Mouse (Mus musculus): Measurements from ENCODE around the gene Spata2. TPM values are rescaled to one million over a fixed set of nuclear protein-coding genes. Genes with fewer than 3 reads are reported as not detected.

The Spata2 gene
- polyA plus RNA-seq, 1 experiment from 2014 or later = 15.6 TPM

- Histone ChIP-seq H3K27me3 (ENCODE audit: control insufficient read depth, insufficient read depth, low read length) (no peaks in the 10 kb centered on the region), H3K4me2 (peak overlapping the region; percentile 73), H3K4me3 (ENCODE audit: low read depth, low read length) (peak overlapping the region; percentile 98), H3K9me3 (ENCODE audit: control insufficient read depth, low read length) (no peaks in the 10 kb centered on the region), H3K9ac (ENCODE audit: low read length) (peak overlapping the region; percentile 98), H3K4me1 (ENCODE audit: control insufficient read depth, insufficient read depth, low read length) (peaks cover 16% of the 10 kb centered on the region), H3K36me3 (ENCODE audit: control insufficient read depth, insufficient read depth, low read length) (peaks cover 4% of the 10 kb centered on the region), H3K27ac (ENCODE audit: low read depth, low read length) (peak overlapping the region; percentile 77)
- peak; percentile 12; the same call in 1 of the 2 replicates for ATAC-seq (ENCODE audit: low FRiP score)
- peak; percentile 93 for DNase-seq (ENCODE audit: low spot score, missing footprints)
- under 1% methylated on average over 31 of the region's 32 CpGs for WGBS
Observed at GRCm38 (mm10) chr2:167503896-167504349, 11.2 kb upstream of the Spata2 start.

DNA sequence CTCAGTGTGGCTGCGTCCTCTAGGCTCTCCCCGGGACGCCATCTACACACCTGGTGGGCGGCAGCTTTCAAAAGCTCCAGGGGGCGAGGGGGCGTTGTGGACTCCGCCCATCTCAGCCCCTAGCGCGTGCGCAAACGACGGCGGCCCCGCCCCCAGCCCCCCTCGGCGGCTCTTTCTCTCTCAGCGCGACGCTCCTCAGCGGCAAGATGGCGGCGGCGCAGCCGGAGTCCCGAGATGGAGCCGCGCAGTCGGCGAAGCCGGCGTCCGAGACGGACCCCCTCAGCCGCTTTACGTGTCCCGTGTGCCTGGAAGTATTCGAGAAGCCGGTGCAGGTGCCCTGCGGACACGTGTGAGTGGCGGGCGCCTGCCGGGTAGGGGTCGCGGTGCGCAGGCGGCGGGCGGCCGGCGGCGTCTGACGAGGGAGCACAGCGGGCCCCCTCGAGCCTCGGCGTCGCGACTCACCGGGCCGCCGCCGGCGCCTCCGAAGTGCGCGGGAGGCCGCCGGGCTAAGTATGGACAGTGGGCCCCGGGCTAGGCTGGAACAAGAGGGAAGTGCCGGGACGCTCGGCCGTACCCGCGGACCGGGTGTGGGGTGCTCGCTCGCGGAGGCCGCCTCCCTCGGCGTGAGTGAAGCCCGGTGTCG is 10.7 kb upstream of the Spata2 start:
- Histone ChIP-seq H3K36me3 (ENCODE audit: control insufficient read depth, insufficient read depth, low read length) (no peaks in the 10 kb centered on the region; the same call in 1 of the 2 replicates), H3K4me2 (peak overlapping the region; percentile 73), H3K9me3 (ENCODE audit: control insufficient read depth, low read length) (no peaks in the 10 kb centered on the region), H3K9ac (ENCODE audit: low read length) (peak overlapping the region; percentile 98), H3K4me3 (ENCODE audit: low read depth, low read length) (peak overlapping the region; percentile 98), H3K27ac (ENCODE audit: low read depth, low read length) (peak overlapping the region; percentile 77), H3K27me3 (ENCODE audit: control insufficient read depth, insufficient read depth, low read length) (no peaks in the 10 kb centered on the region), H3K4me1 (ENCODE audit: control insufficient read depth, insufficient read depth, low read length) (peaks cover 16% of the 10 kb centered on the region)
- ATAC-seq (ENCODE audit: low FRiP score) (peak; percentile 88), DNase-seq (ENCODE audit: low spot score, missing footprints) (peak; percentile 99)
- under 1% methylated on average over 85 of the region's 85 CpGs for WGBS

- Histone ChIP-seq H3K27me3 (ENCODE audit: control insufficient read depth, insufficient read depth, low read length) (no peaks in the 10 kb centered on the region), H3K4me2 (peak overlapping the region; percentile 73), H3K27ac (ENCODE audit: low read depth, low read length) (no peak overlapping the region), H3K36me3 (ENCODE audit: control insufficient read depth, insufficient read depth, low read length) (no peaks in the 10 kb centered on the region; the same call in 1 of the 2 replicates), H3K4me1 (ENCODE audit: control insufficient read depth, insufficient read depth, low read length) (peaks cover 16% of the 10 kb centered on the region), H3K9ac (ENCODE audit: low read length) (no peak overlapping the region), H3K4me3 (ENCODE audit: low read depth, low read length) (peak overlapping the region; percentile 98), H3K9me3 (ENCODE audit: control insufficient read depth, low read length) (no peaks in the 10 kb centered on the region)
- DNase-seq (ENCODE audit: low spot score, missing footprints) = no peak
- WGBS = 52% methylated on average over 13 of the region's 13 CpGs
- 0 out of 2 replicates have a peak, but pooled peaks have one; percentile 6 for ATAC-seq (ENCODE audit: low FRiP score)
Observed at GRCm38 (mm10) chr2:167502554-167503252, 10.0 kb upstream of the Spata2 start.

GRCm38 (mm10) chr2:167497272-167497671 is 4.6 kb upstream of the Spata2 start:
- 86% methylated on average over 5 of the region's 5 CpGs for WGBS
- H3K27me3 ChIP-seq (ENCODE audit: control insufficient read depth, insufficient read depth, low read length) = no peaks in the 10 kb centered on the region
- H3K4me3 ChIP-seq (ENCODE audit: low read depth, low read length) = no peak overlapping the region
- DNase-seq (ENCODE audit: low spot score, missing footprints) (peak; percentile 90), ATAC-seq (ENCODE audit: low FRiP score) (no peak)
- no peak overlapping the region for H3K9ac ChIP-seq (ENCODE audit: low read length)
- no peak overlapping the region for H3K4me2 ChIP-seq
- no peaks in the 10 kb centered on the region for H3K36me3 ChIP-seq (ENCODE audit: control insufficient read depth, insufficient read depth, low read length)
- no peaks in the 10 kb centered on the region for H3K9me3 ChIP-seq (ENCODE audit: control insufficient read depth, low read length)
- H3K27ac ChIP-seq (ENCODE audit: low read depth, low read length) = no peak overlapping the region
- H3K4me1 ChIP-seq (ENCODE audit: control insufficient read depth, insufficient read depth, low read length) = peaks cover 4% of the 10 kb centered on the region; the same call in 1 of the 2 replicates

DNA sequence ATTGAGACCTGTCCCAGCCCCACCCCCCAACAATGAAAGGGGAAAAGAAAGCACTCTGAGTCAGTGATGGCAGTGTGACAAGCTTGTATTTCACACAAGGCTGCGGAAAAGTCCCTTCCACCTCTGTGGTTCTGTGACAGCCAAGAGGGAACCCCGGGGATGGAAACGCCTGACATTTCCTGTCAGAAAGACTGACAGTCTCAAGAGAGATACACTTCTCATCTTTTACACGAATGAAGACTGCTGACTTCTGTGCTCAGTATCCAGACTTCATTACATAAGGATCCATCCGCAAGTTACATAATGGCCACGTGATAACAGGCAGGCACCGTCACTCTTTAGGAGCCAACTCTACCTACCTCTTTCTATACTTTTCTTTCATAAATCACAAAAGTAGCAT is 3.8 kb upstream of the Spata2 start:
- H3K27me3 ChIP-seq (ENCODE audit: control insufficient read depth, insufficient read depth, low read length) = no peaks in the 10 kb centered on the region
- WGBS = 87% methylated on average over 7 of the region's 7 CpGs
- ATAC-seq (ENCODE audit: low FRiP score) = no peak

DNA sequence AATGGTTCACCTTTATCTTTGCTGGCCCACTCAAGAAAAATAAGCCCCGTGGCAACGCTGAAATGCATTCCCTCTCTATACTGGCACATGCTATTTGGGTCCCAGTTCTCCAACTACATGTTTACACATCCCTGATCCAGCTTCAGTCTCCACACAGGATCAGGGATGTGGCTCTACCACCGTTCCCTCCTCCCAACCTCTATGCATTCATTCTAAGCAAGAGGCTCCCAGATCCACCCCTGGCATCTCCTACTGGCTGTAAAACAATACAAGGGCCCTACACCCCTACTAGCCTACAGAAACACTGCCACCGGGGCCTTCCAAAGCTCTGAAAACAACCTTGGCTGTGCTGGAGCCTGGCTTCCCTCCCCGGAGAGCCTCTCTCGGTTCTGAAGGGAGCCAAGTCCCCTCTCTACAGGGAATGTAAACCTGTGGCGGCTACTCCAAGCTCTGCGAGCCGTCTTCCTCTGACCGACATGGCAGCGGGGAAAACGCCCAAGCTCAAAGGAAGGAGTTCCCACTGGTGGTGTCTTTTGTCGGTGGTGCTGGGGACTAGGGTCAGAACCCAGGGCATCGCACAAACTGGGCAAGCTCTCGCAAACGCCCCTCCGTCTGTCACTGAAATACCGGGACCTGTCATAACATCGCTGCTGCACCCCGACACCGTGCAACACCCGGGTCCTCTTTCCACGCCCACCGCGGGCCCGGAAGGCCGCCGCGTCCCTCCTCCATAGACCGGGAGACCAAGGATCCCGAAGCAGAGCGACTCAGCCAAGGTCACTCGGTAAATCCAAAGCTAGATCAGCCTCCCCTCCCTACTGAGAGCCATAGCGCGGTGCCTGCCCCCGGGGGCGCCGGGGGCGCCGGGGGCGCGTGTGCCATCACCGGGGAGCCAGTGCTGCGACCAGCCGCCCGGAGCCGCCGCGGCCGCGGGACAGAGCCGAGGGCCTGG is 654 bp downstream of the Spata2 start, which contains the start of gene Rnf114:
Rnf114 (plus strand) TSS at position 889 of the 952 bp plus-strand sequence.
- Histone ChIP-seq H3K4me2 (peak within 1 kb of the TSS; percentile 86), H3K36me3 (ENCODE audit: control insufficient read depth, insufficient read depth, low read length) (no peaks in the 10 kb centered on the region), H3K4me3 (ENCODE audit: low read depth, low read length) (peak within 1 kb of the TSS; percentile 100), H3K9me3 (ENCODE audit: control insufficient read depth, low read length) (no peaks in the 10 kb centered on the region), H3K27me3 (ENCODE audit: control insufficient read depth, insufficient read depth, low read length) (no peaks in the 10 kb centered on the region), H3K9ac (ENCODE audit: low read length) (peak within 1 kb of the TSS; percentile 91), H3K27ac (ENCODE audit: low read depth, low read length) (peak within 1 kb of the TSS; percentile 99), H3K4me1 (ENCODE audit: control insufficient read depth, insufficient read depth, low read length) (peaks cover 16% of the 10 kb centered on the region)
- DNase-seq (ENCODE audit: low spot score, missing footprints) = peak; percentile 84
- 4% methylated on average over 46 of the region's 52 CpGs for WGBS
- peak; percentile 41; the same call in 1 of the 2 replicates for ATAC-seq (ENCODE audit: low FRiP score)

More for the DNA sequence above, 3.8 kb upstream of the Spata2 start:
- no peak overlapping the region for H3K4me3 ChIP-seq (ENCODE audit: low read depth, low read length)
- no peaks in the 10 kb centered on the region for H3K9me3 ChIP-seq (ENCODE audit: control insufficient read depth, low read length)
- H3K27ac ChIP-seq (ENCODE audit: low read depth, low read length) = no peak overlapping the region
- DNase-seq (ENCODE audit: low spot score, missing footprints) = no peak
- no peak overlapping the region for H3K9ac ChIP-seq (ENCODE audit: low read length)
- no peak overlapping the region for H3K4me2 ChIP-seq
- no peaks in the 10 kb centered on the region for H3K36me3 ChIP-seq (ENCODE audit: control insufficient read depth, insufficient read depth, low read length)
- peaks cover 12% of the 10 kb centered on the region for H3K4me1 ChIP-seq (ENCODE audit: control insufficient read depth, insufficient read depth, low read length)

GRCm38 (mm10) chr2:167490813-167491525 is 1.7 kb downstream of the Spata2 start:
- Histone ChIP-seq H3K9ac (ENCODE audit: low read length) (no peak overlapping the region), H3K27me3 (ENCODE audit: control insufficient read depth, insufficient read depth, low read length) (no peaks in the 10 kb centered on the region), H3K4me3 (ENCODE audit: low read depth, low read length) (0 out of 2 replicates have a peak overlapping the region, but pooled peaks have one; percentile 100), H3K36me3 (ENCODE audit: control insufficient read depth, insufficient read depth, low read length) (no peaks in the 10 kb centered on the region), H3K4me1 (ENCODE audit: control insufficient read depth, insufficient read depth, low read length) (peaks cover 16% of the 10 kb centered on the region), H3K4me2 (no peak overlapping the region; the same call in 1 of the 2 replicates), H3K27ac (ENCODE audit: low read depth, low read length) (no peak overlapping the region), H3K9me3 (ENCODE audit: control insufficient read depth, low read length) (no peaks in the 10 kb centered on the region)
- DNase-seq (ENCODE audit: low spot score, missing footprints) (no peak), ATAC-seq (ENCODE audit: low FRiP score) (no peak)
- 83% methylated on average over 4 of the region's 4 CpGs for WGBS

- H3K4me1 ChIP-seq (ENCODE audit: control insufficient read depth, insufficient read depth, low read length) = peaks cover 13% of the 10 kb centered on the region
- ATAC-seq (ENCODE audit: low FRiP score) = no peak
- no peak overlapping the region for H3K4me2 ChIP-seq
- peaks cover 6% of the 10 kb centered on the region for H3K36me3 ChIP-seq (ENCODE audit: control insufficient read depth, insufficient read depth, low read length)
- no peak overlapping the region for H3K27ac ChIP-seq (ENCODE audit: low read depth, low read length)
- DNase-seq (ENCODE audit: low spot score, missing footprints) = no peak
- no peaks in the 10 kb centered on the region for H3K9me3 ChIP-seq (ENCODE audit: control insufficient read depth, low read length)
- no peaks in the 10 kb centered on the region for H3K27me3 ChIP-seq (ENCODE audit: control insufficient read depth, insufficient read depth, low read length)
- no peak overlapping the region for H3K9ac ChIP-seq (ENCODE audit: low read length)
- WGBS = 88% methylated on average over 6 of the region's 6 CpGs
- H3K4me3 ChIP-seq (ENCODE audit: low read depth, low read length) = no peak overlapping the region
Observed at GRCm38 (mm10) chr2:167487994-167488393, 4.7 kb downstream of the Spata2 start.
